ENCODE assay signal across 30 mouse cellular contexts in genomic region chr12:100847437-100848080, GRCm38 (mm10).
DNase-seq lines count a peak whose midpoint lies in the region; ATAC-seq and TF ChIP-seq lines count a peak whose summit lies in the region.
"Had no signal": no experiment of that assay in that cellular context is flagged by ENCODE, and none has a peak within 500 bp of the region (broad histone marks: within the 10 kb centered on the region; RNA-seq: fewer than 3 reads in every experiment).

No protein-coding gene starts in this region.

- ATAC-seq in hindbrain, embryonic 11.5 days (ENCODE audit: low FRiP score): peak; percentile 63
- no peak for ATAC-seq in hindbrain, postnatal 0 days
- 0 out of 2 replicates have a peak, but pooled peaks have one; percentile 26 for ATAC-seq in hindbrain, embryonic 14.5 days (ENCODE audit: low FRiP score)
- ATAC-seq in neural tube, embryonic 14.5 days (ENCODE audit: low read depth): peak; percentile 73; the same call in 1 of the 2 replicates
- ATAC-seq: CD4-positive, CD25-positive, alpha-beta regulatory T cell, adult 4 months; forebrain, embryonic 13.5 days; intestine, embryonic 15.5 days; lung, postnatal 0 days; midbrain, embryonic 13.5 days had no signal

- H3K27ac ChIP-seq in hindbrain, embryonic 11.5 days (ENCODE audit: low read depth, low read length): no peak overlapping the region
- H3K27ac ChIP-seq in hindbrain, postnatal 0 days: no peak overlapping the region
- no peak overlapping the region for H3K27ac ChIP-seq in hindbrain, embryonic 14.5 days
- no peak overlapping the region for H3K27ac ChIP-seq in neural tube, embryonic 14.5 days (ENCODE audit: low read depth, low read length)
- H3K27ac ChIP-seq: forebrain, embryonic 13.5 days; heart, embryonic 13.5 days; intestine, embryonic 15.5 days; limb, embryonic 10.5 days; limb, embryonic 15.5 days; liver, embryonic 13.5 days; midbrain, embryonic 13.5 days; stomach, postnatal 0 days had no signal

- DNase-seq in hindbrain, embryonic 11.5 days (ENCODE audit: low spot score): peak; percentile 29
- DNase-seq in hindbrain, postnatal 0 days (ENCODE audit: low spot score): no peak
- peak; percentile 13 for DNase-seq in brain, embryonic 14.5 days (ENCODE audit: low read depth)
- DNase-seq in hindbrain, embryonic 14.5 days (ENCODE audit: low spot score): no peak
- no peak for DNase-seq in urinary bladder, postnatal 25 days (ENCODE audit: low spot score)
- DNase-seq in spleen, postnatal 4 days (ENCODE audit: low spot score in 2 of 2): no peak
- DNase-seq: adrenal gland, postnatal 14 days; cerebellum, adult 18-20 months; cerebellum, postnatal 10 days; heart, postnatal 10 days; kidney, adult 2 months; layer of hippocampus, postnatal 36 days; liver, embryonic 13.5 days; lung, adult 18-20 months; lung, postnatal 4 days; right cerebral cortex, adult 18-20 months; spleen, adult 18-20 months; thymus, adult 18-20 months; thymus, postnatal 36 days had no signal

- no peak overlapping the region for H3K4me2 ChIP-seq in hindbrain, embryonic 11.5 days (replicated peaks; ENCODE audit: low read depth, low read length)
- H3K4me2 ChIP-seq in hindbrain, postnatal 0 days (ENCODE audit: low read depth, low read length): no peak overlapping the region
- no peak overlapping the region for H3K4me2 ChIP-seq in hindbrain, embryonic 14.5 days (replicated peaks)
- no peak overlapping the region for H3K4me2 ChIP-seq in neural tube, embryonic 14.5 days (ENCODE audit: low read depth, low read length)
- H3K4me2 ChIP-seq: forebrain, embryonic 13.5 days; heart, embryonic 13.5 days; intestine, embryonic 15.5 days; limb, embryonic 15.5 days; liver, embryonic 13.5 days; midbrain, embryonic 13.5 days had no signal

- no peak overlapping the region for H3K4me3 ChIP-seq in hindbrain, embryonic 11.5 days (ENCODE audit: low read depth, low read length)
- H3K4me3 ChIP-seq in hindbrain, postnatal 0 days (ENCODE audit: low read length): no peak overlapping the region
- no peak overlapping the region for H3K4me3 ChIP-seq in hindbrain, embryonic 14.5 days (replicated peaks; ENCODE audit: low read length)
- no peak overlapping the region for H3K4me3 ChIP-seq in neural tube, embryonic 14.5 days (ENCODE audit: low read depth, low read length)
- H3K4me3 ChIP-seq: forebrain, embryonic 13.5 days; heart, embryonic 13.5 days; intestine, embryonic 15.5 days; limb, embryonic 10.5 days; limb, embryonic 15.5 days; liver, embryonic 13.5 days; megakaryocyte, embryonic 14.5 days; midbrain, embryonic 13.5 days had no signal

- no peaks in the 10 kb centered on the region for H3K9me3 ChIP-seq in hindbrain, embryonic 11.5 days (ENCODE audit: control insufficient read depth, low read length)
- no peaks in the 10 kb centered on the region for H3K9me3 ChIP-seq in hindbrain, postnatal 0 days (ENCODE audit: low read length)
- H3K9me3 ChIP-seq in hindbrain, embryonic 14.5 days (ENCODE audit: control insufficient read depth, low read length): no peaks in the 10 kb centered on the region
- H3K9me3 ChIP-seq in neural tube, embryonic 14.5 days (ENCODE audit: control insufficient read depth, low read length): no peaks in the 10 kb centered on the region
- H3K9me3 ChIP-seq: forebrain, embryonic 13.5 days; heart, embryonic 13.5 days; intestine, embryonic 15.5 days; limb, embryonic 10.5 days; limb, embryonic 15.5 days; liver, embryonic 13.5 days; megakaryocyte, embryonic 14.5 days; midbrain, embryonic 13.5 days had no signal

- H3K4me1 ChIP-seq in hindbrain, embryonic 11.5 days (replicated peaks; ENCODE audit: control insufficient read depth, insufficient read depth, low read length): no peaks in the 10 kb centered on the region
- H3K4me1 ChIP-seq in hindbrain, postnatal 0 days (ENCODE audit: insufficient read depth, low read length): no peaks in the 10 kb centered on the region
- H3K4me1 ChIP-seq in hindbrain, embryonic 14.5 days (replicated peaks; ENCODE audit: control insufficient read depth, insufficient read depth, low read length): no peaks in the 10 kb centered on the region
- H3K4me1 ChIP-seq in neural tube, embryonic 14.5 days (ENCODE audit: control insufficient read depth, insufficient read depth, low read length): no peaks in the 10 kb centered on the region; the same call in 1 of the 2 replicates
- H3K4me1 ChIP-seq: forebrain, embryonic 13.5 days; heart, embryonic 13.5 days; intestine, embryonic 15.5 days; limb, embryonic 10.5 days; limb, embryonic 15.5 days; liver, embryonic 13.5 days; midbrain, embryonic 13.5 days had no signal

- no peaks in the 10 kb centered on the region for H3K36me3 ChIP-seq in hindbrain, embryonic 11.5 days (ENCODE audit: control insufficient read depth, insufficient read depth, low read length)
- no peaks in the 10 kb centered on the region for H3K36me3 ChIP-seq in hindbrain, postnatal 0 days (ENCODE audit: insufficient read depth, low read length)
- no peaks in the 10 kb centered on the region for H3K36me3 ChIP-seq in hindbrain, embryonic 14.5 days (replicated peaks; ENCODE audit: control insufficient read depth, insufficient read depth)
- no peaks in the 10 kb centered on the region for H3K36me3 ChIP-seq in neural tube, embryonic 14.5 days (ENCODE audit: control insufficient read depth, insufficient read depth, low read length)
- H3K36me3 ChIP-seq: heart, embryonic 13.5 days; intestine, embryonic 15.5 days; limb, embryonic 10.5 days; limb, embryonic 15.5 days; liver, embryonic 13.5 days; midbrain, embryonic 13.5 days had no signal

- 71% methylated on average over 11 of the region's 11 CpGs for WGBS in hindbrain, embryonic 11.5 days
- WGBS in hindbrain, postnatal 0 days: 56% methylated on average over 11 of the region's 11 CpGs
- 46% methylated on average over 11 of the region's 11 CpGs for WGBS in hindbrain, embryonic 14.5 days
- 31% methylated on average over 11 of the region's 11 CpGs for WGBS in neural tube, embryonic 14.5 days

- no peak overlapping the region for H3K9ac ChIP-seq in hindbrain, embryonic 11.5 days (ENCODE audit: low read depth, low read length)
- no peak overlapping the region for H3K9ac ChIP-seq in hindbrain, postnatal 0 days (replicated peaks; ENCODE audit: low read length)
- no peak overlapping the region for H3K9ac ChIP-seq in hindbrain, embryonic 14.5 days
- H3K9ac ChIP-seq in neural tube, embryonic 14.5 days (replicated peaks; ENCODE audit: low read depth, low read length): no peak overlapping the region
- H3K9ac ChIP-seq: forebrain, embryonic 13.5 days; heart, embryonic 13.5 days; intestine, embryonic 15.5 days; limb, embryonic 15.5 days; liver, embryonic 13.5 days; midbrain, embryonic 13.5 days had no signal

- no peak for TF ChIP-seq POLR2A in brain, embryonic 14.5 days (IDR thresholded peaks at IDR 0.05; ENCODE audit: borderline replicate concordance, extremely low read depth, insufficient read depth, insufficient read length, poor library complexity, severe bottlenecking)

- no peak for TF ChIP-seq CTCF in hindbrain, postnatal 0 days (IDR thresholded peaks at IDR 0.05; ENCODE audit: low read depth)
- TF ChIP-seq CTCF in brain, embryonic 14.5 days (IDR thresholded peaks at IDR 0.05; ENCODE audit: borderline replicate concordance, extremely low read depth, insufficient read depth, insufficient read length): no peak

- H3K27me3 ChIP-seq in hindbrain, embryonic 11.5 days (ENCODE audit: control insufficient read depth, insufficient read depth, low read length): 0 out of 2 replicates have a peak, but pooled peaks cover 2% of the 10 kb centered on the region
- H3K27me3 ChIP-seq in hindbrain, postnatal 0 days (ENCODE audit: insufficient read depth, low read length): no peaks in the 10 kb centered on the region
- no peaks in the 10 kb centered on the region for H3K27me3 ChIP-seq in hindbrain, embryonic 14.5 days (ENCODE audit: control insufficient read depth, insufficient read depth, low read length)
- H3K27me3 ChIP-seq in neural tube, embryonic 14.5 days (ENCODE audit: control insufficient read depth, insufficient read depth, low read length): no peaks in the 10 kb centered on the region
- H3K27me3 ChIP-seq: forebrain, embryonic 13.5 days; intestine, embryonic 15.5 days; limb, embryonic 15.5 days; liver, embryonic 13.5 days; midbrain, embryonic 13.5 days had no signal

Comparison
In these comparisons a context has a peak if more than half of its experiments do, and no peak if none do; other contexts are left out.
1. DNase-seq: peak in hindbrain, embryonic 11.5 days (single experiment) and brain, embryonic 14.5 days (single experiment); none in hindbrain, postnatal 0 days (single experiment), hindbrain, embryonic 14.5 days (single experiment), urinary bladder, postnatal 25 days (single experiment) and spleen, postnatal 4 days (0 of 2).